Mouse (Mus musculus) liver, adult 2 months (tissue): ENCODE measurements at regions not wholly inside any gene's neighbourhood (a gene's known extent, or its start where the extent isn't known, plus 50 kb on each side); places are given as distances from the start of the nearest gene placed in this dataset.

Experiments used
- DNase-seq: peaks from one replicate; pipeline ENCODE4 v3.0.0-alpha.2; 2011; ENCODE audit warnings: low read depth, low spot score; ENCODE audit errors: extremely low read depth
- H3K27ac ChIP-seq: fragments of 200-500 bp; replicated peaks from 2 replicates; pipeline ENCODE4 v1.5.1; 2012; ENCODE audit warnings: low read depth, mild to moderate bottlenecking, control low read depth, inconsistent platforms, low read length; ENCODE audit not compliant: insufficient read depth
- H3K27me3 ChIP-seq: fragments of 200-500 bp; 2 replicates; pipeline ENCODE4 v1.6.1; 2012; ENCODE audit warnings: mild to moderate bottlenecking, moderate library complexity, low read length, inconsistent platforms; ENCODE audit not compliant: control insufficient read depth, insufficient read depth
- H3K36me3 ChIP-seq: fragments of 200-500 bp; 2 replicates; pipeline ENCODE4 v1.6.1; 2012; ENCODE audit warnings: low read length, inconsistent platforms; ENCODE audit not compliant: control insufficient read depth, insufficient read depth
- H3K4me1 ChIP-seq: fragments of 200-500 bp; 2 replicates; pipeline ENCODE4 v1.6.1; 2011; ENCODE audit warnings: low read length; ENCODE audit not compliant: control insufficient read depth, insufficient read depth
- H3K4me3 ChIP-seq: fragments of 200-500 bp; 2 replicates; pipeline ENCODE4 v1.5.1; 2011; ENCODE audit warnings: low read depth, mild to moderate bottlenecking, control low read depth, low read length, moderate library complexity; ENCODE audit not compliant: insufficient read depth
- H3K79me2 ChIP-seq: fragments of 200-500 bp; 2 replicates; pipeline ENCODE4 v1.6.1; 2012; ENCODE audit warnings: inconsistent platforms, mild to moderate bottlenecking, low read length, moderate library complexity; ENCODE audit not compliant: control insufficient read depth, insufficient read depth
- H3K9ac ChIP-seq: fragments of 200-500 bp; 2 replicates; pipeline ENCODE4 v1.6.1; 2012; ENCODE audit warnings: low read depth, mild to moderate bottlenecking, control low read depth, inconsistent platforms, low read length
- CTCF ChIP-seq: fragments of 200-500 bp; IDR thresholded peaks from 2 replicates; pipeline ENCODE4 v1.5.1; 2011; ENCODE audit warnings: low read depth, low read length, control low read depth
- POLR2A ChIP-seq: fragments of 200-500 bp; IDR thresholded peaks from 2 replicates; pipeline ENCODE4 v1.6.1; 2011; ENCODE audit warnings: low read length, control low read depth; ENCODE audit not compliant: insufficient read depth; ENCODE audit errors: extremely low read depth
- WGBS: fragments of 180-500 bp; shearing (Covaris S2); methylation state at CpG from one replicate; pipeline ENCODE4 v1.1.7; 2018; 5-methylcytosine and 5-hydroxymethylcytosine counted together

DNA sequence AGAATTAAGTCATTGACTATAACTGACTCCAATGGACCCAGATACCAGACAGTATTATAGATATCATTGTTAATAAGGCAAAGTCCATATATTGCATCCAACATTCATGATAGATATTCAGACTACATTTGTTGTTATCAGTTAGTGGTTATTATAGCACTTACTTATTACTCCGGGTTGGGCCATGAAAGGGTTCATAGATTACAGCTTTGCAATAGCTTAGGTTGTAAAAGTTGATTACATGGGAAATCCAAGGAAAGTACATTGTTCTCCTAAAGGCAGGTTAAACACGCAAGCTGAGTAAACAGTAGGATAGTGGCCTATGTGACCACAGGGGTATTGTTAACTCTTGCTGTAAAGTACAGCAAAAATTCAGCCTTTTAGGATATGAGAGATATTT, 89.3 kb upstream of the Actbl2 start:
- H3K4me3 ChIP-seq: no peak overlapping the region
- no peaks in the 10 kb centered on the region for H3K27me3 ChIP-seq
- WGBS: 70% methylated on average over 2 of the region's 2 CpGs
- no peak for DNase-seq
- TF ChIP-seq POLR2A (no peak), CTCF (no peak)
- no peak overlapping the region for H3K9ac ChIP-seq
- no peaks in the 10 kb centered on the region for H3K36me3 ChIP-seq
- H3K4me1 ChIP-seq: no peaks in the 10 kb centered on the region
- H3K27ac ChIP-seq: no peak overlapping the region
- H3K79me2 ChIP-seq: no peaks in the 10 kb centered on the region

DNA sequence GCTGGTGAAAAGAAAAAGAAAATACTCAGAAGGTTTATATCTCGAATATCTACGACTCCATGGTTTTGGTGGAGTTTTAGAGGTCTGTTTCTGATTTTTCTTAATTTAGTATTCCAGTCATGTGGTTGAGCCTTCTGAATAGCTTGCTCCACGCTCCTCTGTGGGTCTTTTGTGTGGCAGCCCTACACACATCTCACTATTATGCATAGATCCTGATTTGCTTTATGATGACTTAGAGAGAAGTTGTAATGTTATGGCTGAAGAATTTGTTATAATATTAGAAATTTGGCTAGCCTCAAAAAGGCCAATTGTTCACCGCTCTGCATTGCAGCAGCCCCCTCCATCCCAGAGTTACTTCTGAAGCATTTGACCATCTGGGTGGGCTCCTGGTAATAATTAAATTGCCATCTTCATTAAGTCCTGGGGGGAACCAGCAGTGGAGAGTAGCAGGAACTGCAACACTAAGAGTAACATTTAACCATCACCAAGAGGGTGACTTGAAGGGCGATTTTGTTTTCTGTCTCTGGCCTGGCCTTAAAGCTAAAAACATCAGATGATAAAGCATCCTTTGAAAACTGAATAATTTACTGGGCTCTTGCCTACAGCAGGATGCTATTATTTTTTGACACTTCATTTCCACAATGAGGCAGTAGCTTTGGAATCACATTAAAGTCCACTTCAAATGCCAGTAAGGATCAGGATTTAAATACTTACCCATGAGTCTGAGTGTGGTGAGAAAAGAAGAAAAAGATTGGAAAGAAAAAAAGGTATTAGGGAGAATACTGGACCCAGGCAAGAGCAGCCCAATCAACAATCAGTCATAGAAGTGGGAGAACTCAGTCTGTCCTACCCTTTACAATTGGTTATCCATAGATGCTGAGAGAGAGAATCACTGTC, 84.3 kb upstream of the Actbl2 start:
- Histone ChIP-seq H3K36me3 (no peaks in the 10 kb centered on the region), H3K9ac (no peak overlapping the region), H3K27ac (no peak overlapping the region), H3K79me2 (no peaks in the 10 kb centered on the region), H3K27me3 (no peaks in the 10 kb centered on the region), H3K4me1 (no peaks in the 10 kb centered on the region), H3K4me3 (no peak overlapping the region)
- TF ChIP-seq CTCF (no peak), POLR2A (no peak)
- no peak for DNase-seq
- 85% methylated on average over 5 of the region's 5 CpGs for WGBS

- Histone ChIP-seq H3K27me3 (no peaks in the 10 kb centered on the region), H3K27ac (no peak overlapping the region), H3K4me3 (no peak overlapping the region), H3K79me2 (no peaks in the 10 kb centered on the region), H3K36me3 (no peaks in the 10 kb centered on the region), H3K9ac (no peak overlapping the region), H3K4me1 (no peaks in the 10 kb centered on the region)
- 88% methylated on average over 6 of the region's 6 CpGs for WGBS
- TF ChIP-seq CTCF (no peak), POLR2A (no peak)
- no peak for DNase-seq
Measured at GRCm38 (mm10) chr13:111179186-111179585, 75.6 kb upstream of the Actbl2 start.

DNA sequence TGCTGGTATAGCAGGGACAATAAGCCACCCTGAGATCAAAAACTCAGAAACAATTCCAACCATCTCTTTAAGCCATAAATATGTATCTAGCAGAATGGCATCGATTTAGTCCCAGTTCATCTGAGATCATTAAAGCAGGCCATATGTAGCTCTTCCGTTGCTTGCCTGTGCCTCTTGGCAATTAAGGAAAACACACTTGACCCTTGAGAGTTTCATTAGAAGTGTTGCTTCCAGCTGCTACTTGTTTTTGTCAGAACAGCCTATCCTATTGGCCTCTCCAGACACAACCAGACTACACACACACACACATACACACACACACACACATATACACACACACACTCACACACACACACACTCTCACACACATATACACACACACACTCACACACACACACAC, 71.5 kb upstream of the Actbl2 start:
- Histone ChIP-seq H3K27me3 (no peaks in the 10 kb centered on the region), H3K36me3 (no peaks in the 10 kb centered on the region), H3K79me2 (no peaks in the 10 kb centered on the region), H3K27ac (no peak overlapping the region), H3K4me3 (no peak overlapping the region), H3K4me1 (no peaks in the 10 kb centered on the region), H3K9ac (no peak overlapping the region)
- 91% methylated on average over 2 of the region's 2 CpGs for WGBS
- TF ChIP-seq CTCF: no peak
- no peak for TF ChIP-seq POLR2A
- no peak for DNase-seq

GRCm38 (mm10) chr13:111185799-111186198, 69.0 kb upstream of the Actbl2 start:
- 77% methylated on average over 4 of the region's 4 CpGs for WGBS
- Histone ChIP-seq H3K9ac (no peak overlapping the region), H3K4me1 (no peaks in the 10 kb centered on the region), H3K36me3 (no peaks in the 10 kb centered on the region), H3K79me2 (no peaks in the 10 kb centered on the region), H3K27me3 (no peaks in the 10 kb centered on the region), H3K4me3 (no peak overlapping the region), H3K27ac (no peak overlapping the region)
- TF ChIP-seq CTCF: no peak
- no peak for TF ChIP-seq POLR2A
- DNase-seq: no peak

- Histone ChIP-seq H3K4me1 (no peaks in the 10 kb centered on the region), H3K9ac (no peak overlapping the region), H3K36me3 (no peaks in the 10 kb centered on the region), H3K4me3 (no peak overlapping the region), H3K27ac (no peak overlapping the region), H3K27me3 (no peaks in the 10 kb centered on the region), H3K79me2 (no peaks in the 10 kb centered on the region)
- TF ChIP-seq POLR2A (no peak), CTCF (no peak)
- no peak for DNase-seq
- 86% methylated on average over 2 of the region's 2 CpGs for WGBS
Measured at GRCm38 (mm10) chr13:111186833-111187232, 68.0 kb upstream of the Actbl2 start.
